Mouse (Mus musculus) gonadal fat pad, adult 2 months (tissue): ENCODE measurements around the gene Scp2d1. TPM values are rescaled to one million over a fixed set of nuclear protein-coding genes. Genes with fewer than 3 reads are reported as not detected.
"Not testable (repeated sequence)": the region's sequence is repeated elsewhere in the genome, so short reads cannot be mapped to it uniquely, and the experiment has no call there.

Experiments
- DNase-seq: peaks from one replicate; pipeline ENCODE4 v3.0.0-alpha.2; 2012; ENCODE audit warnings: low read depth
- polyA plus RNA-seq: library from polyadenylated mRNA; depleted of rRNA; stranded (reverse); fragments of >200 nt; gene quantifications from 2 replicates; pipeline ENCODE4 v1.2.3, GENCODE M21; 2012; rRNA removed

Scp2d1 gene
- polyA plus RNA-seq, result 0.16 and 0.55 TPM in 2 replicates

DNA sequence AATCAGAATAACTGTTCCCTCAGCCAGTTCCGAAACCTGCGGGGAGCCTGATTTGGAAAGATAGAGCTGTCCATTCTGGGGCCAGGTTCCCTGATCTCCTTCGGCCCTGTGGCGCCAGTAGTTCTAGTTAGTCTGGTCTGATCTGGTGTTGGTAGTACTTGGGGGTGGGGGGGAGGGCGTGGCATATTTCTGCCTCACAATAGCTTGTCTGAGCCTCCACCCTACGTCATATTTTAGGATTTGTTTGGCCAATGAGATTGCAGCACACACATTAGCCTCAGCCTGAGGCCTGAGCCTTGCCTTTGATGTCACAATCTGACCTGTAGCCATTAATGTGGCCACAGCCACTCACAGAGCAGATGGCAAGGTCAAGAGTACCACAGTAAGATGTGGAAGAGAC lies at the start of gene Scp2d1:
Gene Scp2d1 (plus strand): TSS at position 301 of the 400 bp plus-strand sequence.
- DNase-seq, result not testable (repeated sequence)

DNA sequence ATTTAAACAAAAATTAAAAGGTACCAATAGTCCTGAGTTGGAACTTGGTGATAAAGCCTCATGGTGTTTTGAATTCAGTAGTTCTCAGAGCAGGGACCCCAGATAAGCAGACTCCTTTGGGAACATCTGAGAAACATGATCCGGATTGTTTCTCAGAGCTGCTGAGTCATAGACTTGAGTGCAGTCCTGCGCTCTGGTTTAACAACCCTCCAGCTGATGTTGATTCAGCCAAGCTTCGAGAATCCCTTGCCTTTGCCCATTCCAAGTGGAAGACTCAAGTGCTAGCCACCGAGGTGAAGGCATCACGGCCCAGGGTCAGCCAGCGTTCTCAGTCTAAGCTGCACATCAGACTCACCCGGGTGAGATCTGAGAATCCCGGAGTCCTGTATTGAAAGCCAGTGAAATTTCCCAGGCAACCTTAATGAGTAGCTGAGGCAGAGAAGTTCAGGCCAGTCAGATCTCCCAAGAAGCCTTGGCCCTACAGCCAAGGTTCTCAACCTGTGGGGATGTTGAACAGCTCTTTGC lies 48.8 kb upstream of the Scp2d1 start:
- DNase-seq, result no peak

DNA sequence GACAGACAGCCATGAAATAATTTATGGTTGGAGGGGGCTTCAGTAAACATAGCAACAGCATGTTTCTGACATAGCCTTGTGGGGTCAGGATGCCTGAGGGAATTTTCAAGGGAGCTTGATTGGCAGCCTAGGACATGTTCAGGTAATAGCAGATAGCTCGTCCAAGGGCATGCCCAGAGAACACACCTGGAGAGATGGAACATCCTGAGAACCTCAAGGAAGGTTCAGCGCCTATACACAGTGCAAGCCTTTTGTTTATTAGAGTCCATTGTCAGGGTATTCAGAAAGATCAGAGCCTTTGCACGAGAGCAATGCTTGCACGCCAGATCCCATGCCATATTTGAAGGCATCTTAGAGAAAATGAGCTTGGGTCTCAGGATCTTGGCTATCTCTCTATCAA lies 47.8 kb upstream of the Scp2d1 start:
- no peak for DNase-seq

DNA sequence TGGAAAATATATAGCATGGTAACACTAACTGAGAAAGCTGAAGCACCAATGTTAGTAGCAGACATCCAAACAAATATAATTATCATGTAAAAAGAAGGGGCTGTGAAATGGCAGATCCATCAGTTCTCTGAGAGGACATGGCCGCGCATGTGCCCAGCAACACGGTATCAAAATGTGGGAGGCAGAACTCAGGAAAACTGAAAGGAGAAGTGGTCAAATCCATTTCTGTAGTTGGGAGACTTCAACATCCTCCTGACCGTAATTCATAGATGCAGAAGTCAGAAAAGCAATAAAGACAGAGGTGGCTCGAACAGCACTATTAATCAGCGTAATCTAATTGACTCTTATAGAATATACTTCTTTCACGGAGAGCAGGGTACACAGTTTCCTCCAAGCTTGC lies 44.2 kb upstream of the Scp2d1 start:
- DNase-seq, result no peak

DNA sequence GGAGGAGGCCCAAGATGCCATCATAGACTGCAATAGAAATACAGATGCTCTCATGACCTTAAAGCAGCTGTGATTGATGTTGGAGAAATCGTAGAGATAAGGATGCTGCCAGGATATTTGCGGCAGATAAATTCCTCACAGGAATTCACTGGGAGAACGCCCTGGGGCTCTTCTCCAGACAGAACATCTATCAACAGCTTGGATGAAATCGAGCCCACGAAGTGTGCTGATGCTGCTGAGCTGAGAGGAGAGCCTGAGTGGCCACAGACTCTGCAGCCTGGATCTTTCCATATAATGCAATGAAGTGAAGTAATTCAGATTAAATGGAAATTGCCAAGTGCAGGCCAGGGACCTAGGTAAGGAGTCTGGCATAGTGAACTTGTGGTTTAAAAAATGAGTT lies 42.7 kb upstream of the Scp2d1 start:
- no peak for DNase-seq

DNA sequence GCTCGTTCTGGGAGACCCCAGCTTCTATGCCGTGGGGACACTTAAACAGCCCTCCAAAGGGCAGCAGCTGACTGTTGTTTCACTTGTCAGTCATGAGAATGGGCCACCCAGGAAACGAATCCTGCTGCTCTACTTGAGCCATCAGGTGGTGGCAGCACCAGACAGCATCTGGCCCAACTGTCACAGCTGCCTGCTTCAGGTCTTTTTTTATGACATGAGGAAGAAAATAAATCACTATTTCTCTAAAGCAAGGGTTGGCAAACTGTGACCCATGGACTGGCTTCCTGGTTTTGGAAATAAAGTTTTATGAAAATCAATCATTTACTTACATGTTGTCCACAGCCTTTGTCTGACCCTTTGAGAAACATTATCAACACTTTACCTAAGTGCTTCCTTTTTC lies 41.6 kb upstream of the Scp2d1 start:
- DNase-seq, result no peak

DNA sequence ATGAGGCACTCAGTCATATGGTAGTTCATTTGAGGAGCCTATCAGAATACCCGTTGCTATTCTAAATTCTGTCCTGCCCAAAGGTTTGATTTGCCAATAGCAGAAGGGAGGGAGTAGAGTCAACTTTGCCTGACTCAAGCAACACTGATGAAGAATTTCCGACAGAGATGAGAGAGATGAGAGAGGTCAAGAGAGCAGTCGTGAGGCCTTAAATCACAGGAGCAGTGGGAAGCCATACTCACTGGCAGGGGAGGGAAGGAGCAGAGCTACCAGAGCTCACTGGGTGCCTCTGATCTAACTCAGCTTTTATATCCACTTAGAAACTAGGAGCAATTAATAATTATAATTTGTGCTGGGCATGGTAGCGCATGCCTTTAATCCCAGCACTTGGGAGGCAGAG lies 41.0 kb upstream of the Scp2d1 start:
- no peak for DNase-seq

DNA sequence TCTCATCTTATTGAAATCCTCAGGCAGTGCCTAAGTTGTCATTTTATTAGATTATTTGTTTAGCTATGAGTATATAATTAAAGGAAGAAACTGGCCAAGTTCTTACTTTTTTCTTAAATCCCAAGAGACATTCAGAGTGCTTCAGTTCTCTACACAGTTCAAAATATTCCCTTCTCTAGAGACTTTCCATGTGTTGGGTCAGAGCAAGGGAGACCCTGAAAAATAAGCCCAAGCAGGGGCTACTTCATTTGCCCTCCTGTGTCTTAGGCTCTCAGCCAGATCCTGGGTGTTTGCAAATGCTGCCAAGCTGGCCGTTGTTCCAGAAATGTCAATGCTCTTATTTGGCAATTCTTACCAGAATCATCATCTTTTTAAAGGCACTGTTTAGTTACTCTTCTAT lies 40.3 kb upstream of the Scp2d1 start:
- no peak for DNase-seq

DNA sequence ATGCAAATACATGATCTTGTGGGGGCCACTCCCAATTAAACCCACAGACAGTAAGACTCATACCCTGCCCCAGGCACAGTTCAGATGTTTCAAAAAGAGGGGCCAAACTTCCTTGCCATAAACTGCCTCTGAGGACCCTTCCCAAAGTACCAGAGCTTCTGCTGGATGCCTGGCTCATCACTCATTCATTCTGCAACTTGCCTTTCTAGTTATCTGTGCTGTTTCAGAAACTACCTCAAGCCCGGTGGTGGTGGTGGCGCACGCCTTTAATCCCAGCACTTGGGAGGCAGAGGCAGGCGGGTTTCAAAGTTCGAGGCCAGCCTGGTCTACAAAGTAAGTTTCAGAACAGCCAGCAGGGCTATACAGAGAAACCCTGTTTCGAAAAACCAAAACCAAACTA lies 39.6 kb upstream of the Scp2d1 start:
- no peak for DNase-seq

DNA sequence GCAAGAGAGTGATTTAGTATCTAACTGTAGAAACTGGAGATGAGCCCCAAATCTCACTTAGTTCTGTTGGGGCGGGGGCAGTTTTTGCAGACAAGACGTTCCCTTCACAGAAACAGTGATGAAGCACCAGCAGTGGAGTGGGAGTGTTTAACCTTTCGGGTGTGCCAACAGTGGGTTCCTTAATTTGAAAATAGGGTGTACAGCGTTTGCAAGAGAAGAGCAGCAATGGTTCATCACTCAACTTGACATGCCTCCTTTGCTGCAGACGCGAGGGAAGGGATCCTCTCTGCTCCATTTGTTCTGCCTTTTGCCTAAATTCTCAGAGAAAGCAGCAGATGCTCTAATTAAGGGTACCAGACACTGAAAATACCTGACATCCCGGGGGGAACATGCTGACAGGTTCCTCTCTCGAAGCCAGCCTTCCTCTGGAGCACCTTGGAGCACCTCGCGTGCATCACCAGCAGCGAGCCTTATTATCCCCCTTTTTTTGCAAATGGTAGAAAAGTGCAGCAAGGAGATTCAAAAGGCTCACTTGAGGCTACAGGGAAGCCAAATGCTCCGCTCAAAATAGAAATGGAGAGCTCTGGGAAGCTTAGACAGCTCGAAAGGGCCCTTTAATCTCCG lies 31.7 kb upstream of the Scp2d1 start:
- no peak for DNase-seq

DNA sequence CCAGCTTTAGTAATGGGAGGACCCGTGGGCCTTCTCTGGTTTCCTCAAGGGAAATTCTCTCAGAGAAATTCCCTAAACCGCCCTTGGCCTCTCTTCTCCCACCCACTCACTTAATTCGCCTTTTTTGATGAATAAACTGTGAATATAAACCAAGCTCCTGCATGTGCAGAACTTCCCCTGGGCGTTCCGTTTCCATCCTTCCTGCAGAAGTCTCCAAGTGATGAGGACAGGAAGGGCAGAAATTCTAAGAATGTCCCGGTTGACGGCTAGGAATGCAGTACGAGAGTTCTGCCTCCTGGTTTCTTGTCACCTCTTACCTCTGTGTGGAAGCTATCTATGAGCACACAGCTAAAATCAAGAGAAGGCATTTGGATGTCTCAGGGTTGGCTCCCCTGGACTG lies 25.9 kb upstream of the Scp2d1 start:
- no peak for DNase-seq

DNA sequence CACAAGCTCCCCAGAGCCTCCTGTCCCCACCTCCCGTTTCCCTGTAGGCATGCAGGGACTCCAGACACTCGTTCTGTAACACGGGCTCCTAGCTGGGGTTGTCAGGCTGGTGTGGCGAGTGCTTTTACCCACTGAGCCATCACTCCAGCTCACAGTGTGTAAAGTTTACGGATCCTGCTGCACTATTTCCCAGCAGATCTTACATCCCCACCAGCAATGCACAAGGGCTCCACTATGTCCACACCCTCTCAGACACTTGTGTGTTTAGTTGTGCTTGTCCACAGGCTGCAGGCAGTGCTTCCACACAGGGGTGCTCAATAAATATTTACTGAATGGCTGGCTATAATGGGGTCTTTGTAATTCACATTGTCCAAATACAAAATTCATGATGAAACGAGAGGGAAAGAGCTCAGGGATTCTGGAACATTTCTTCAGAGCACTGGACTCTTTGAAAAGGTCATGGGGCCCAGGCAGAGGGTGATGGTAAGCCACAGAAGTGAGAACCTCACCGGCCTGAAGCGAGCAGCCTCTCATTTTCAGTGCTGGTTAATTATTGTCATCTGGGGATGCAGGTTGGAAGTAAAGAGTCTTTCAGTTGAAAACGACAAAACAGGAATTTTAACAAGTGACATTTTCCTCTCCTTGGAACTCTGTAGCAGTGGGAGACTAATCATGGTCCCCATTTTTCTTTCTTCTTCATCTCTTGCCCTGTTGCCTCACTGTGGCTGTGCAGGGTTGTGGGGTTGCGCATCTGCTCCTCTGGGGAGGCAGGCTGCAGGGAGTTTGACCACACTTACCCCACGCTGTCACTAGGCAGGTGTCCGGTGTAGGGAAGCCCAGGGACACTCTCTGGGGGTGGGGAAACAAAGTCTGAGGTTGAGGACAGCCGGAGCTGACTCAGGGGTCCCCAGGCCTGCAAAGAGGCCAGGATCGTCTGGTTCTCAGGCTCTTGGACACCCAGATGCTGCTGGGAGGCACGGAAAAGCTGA lies 15.4 kb upstream of the Scp2d1 start:
- no peak for DNase-seq

DNA sequence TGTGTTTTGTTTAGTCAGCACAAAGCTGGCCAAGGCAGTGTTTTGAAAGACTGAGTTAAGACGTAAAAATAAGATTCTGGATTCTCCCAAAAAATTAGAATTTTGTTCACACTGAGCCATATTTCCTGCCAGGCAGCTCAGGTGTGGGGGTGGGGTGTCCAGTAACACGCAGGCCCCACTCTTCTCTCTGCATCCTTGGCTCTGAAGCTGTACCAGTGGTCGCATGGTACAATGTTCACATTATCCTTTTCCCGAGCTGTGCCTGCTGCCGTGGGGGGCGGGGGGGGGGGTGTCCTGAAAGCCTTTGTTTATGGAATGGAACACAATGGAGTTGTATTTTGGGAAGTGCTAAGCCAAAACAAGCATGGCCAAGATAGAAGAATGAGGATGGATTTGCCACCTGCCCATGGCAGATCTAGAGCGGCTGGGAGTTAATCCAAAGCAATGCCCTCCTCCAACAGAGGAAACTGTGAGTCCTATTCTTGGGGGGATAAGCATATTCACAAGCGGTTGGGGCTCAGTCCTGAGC lies 5.1 kb downstream of the Scp2d1 start:
- no peak for DNase-seq

DNA sequence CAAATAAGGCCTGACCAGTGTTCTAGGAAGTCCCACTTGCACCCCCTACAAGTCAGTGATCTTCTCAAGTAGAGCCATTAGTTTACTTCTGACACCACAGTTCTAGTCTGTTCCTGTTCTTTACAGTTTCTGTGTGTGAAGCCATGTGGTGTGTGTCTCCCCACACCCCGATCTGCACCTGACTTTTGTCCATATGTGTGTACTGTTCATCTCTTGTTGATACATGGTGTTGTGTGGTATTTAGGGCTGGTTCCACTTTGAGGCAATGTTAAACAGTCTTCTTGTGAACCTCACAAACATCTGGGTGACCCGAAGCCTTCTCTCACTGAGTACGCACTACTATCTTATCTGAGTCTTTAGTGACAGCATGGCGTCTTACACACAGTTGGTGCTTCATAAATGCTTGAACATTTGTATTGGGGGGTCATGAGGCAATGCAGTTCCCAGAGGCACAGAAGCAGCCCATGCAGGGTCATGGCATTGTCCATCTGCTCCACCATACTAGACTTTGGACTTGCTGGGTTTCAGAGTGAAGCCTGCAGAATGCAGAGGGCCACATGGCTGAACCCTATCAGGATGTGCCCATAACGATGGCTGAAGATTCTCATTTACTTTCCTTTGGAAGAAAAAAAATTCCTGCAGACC lies 13.3 kb downstream of the Scp2d1 start:
- no peak for DNase-seq

DNA sequence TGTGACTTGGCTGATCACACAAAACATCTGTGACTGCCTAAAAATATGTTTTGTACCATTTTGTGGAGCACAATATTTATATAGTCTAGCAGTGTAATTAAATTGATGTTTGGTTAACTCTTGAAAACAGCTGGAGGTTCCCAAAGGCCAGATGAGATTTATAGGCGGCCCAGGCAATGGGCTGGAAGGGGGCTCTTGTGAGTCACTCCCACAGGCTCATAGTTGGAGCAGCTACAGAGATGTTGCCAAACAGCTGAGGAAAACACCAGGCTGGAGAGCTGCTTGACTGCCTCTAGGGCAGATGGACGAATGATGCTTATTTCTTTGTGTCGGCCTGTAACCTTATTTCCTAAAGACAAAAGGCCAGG lies 13.8 kb downstream of the Scp2d1 start:
- DNase-seq, result no peak

DNA sequence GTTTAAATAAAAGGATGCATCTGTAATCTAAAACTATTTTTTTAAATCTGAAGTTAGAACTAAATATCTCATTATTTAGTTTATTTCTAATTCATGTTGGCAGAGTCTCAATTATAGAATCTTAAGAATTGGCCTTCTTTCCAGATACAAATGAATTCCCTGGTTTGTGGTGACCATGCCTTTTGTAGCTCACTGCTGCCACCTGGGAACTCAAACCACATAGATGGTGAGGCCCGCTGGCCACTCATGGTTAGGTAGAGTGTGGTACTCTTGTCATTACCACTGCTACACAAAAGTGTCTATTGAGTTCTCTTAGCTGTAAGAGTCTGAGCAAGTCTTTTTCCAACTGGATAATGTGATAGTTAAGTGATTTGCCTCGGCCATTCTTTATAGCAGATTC lies 45.4 kb downstream of the Scp2d1 start:
- DNase-seq, result no peak

Other genes starting within 250 kb of the Scp2d1 start
- 10.5 and 12.2 TPM in 2 replicates for gene Smim26, start 229.6 kb upstream of the Scp2d1 start, polyA plus RNA-seq
- gene Dtd1, start 223.8 kb upstream of the Scp2d1 start, polyA plus RNA-seq, result 16.5 and 18.2 TPM in 2 replicates